Mouse (Mus musculus): ENCODE measurements around the gene Ppp1r14d.

The Ppp1r14d gene

DNA sequence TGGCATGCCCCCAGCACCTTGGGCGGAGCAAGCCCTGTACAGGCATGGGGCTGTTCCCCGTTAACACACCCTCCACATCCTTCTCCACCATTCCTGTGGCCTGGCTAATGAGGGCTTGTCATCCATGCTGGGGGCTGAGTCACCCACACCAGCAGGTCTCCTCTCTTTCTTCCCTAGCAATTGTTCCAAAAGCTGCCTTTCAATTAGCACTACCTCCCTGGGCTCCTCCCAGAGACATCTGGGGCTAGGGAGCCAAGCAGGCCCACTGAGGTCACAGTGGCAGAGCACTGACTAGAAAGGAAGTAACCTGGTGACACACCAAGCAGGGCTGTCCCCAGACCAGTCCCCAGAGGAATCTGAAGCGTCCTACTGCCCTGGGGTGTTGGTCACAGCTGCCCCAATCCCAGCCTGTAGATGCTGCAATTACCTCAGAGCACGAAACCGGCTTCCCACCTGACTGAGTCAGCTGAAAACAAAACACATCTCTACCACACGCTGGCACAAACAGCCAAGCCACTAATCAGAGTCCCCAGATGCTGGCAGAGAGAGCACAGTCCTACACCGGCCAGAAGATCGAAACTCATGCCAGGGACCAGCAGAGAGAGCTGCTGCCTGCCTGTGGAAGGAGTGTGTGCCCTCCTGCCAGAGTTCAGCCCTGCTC lies 55.6 kb downstream of the Ppp1r14d start, which contains the start of gene Gm14137:
Gene Gm14137 (plus strand): TSS at position 519 of the 661 bp plus-strand sequence.
- no peak for DNase-seq (ENCODE audit: extremely low spot score, low read depth, low spot score)

- no peak for DNase-seq (ENCODE audit: extremely low spot score, low read depth, low spot score)
These were observed 56.7 kb downstream of the Ppp1r14d start for GRCm38 (mm10) chr2:119172862-119173576.

DNA sequence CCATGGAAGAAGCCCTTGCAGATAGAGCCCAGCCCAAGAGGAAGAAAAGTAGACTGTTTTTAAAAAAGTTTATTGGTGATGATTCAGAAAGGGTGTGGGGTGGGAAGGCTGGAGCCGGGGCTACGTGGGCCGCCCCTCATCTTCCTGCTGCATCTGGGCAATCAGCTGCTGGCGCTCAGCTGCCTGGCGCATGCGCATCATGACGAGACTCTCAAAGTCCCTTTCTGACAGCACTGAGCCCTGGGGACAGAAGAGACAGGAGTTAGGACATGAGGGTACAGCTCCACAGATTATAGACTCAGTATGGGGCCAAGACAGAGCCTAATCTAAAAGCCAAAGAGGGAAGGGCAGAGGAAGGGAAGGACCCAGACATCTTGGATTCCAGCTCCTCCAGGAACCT lies 57.3 kb downstream of the Ppp1r14d start:
- no peak for DNase-seq (ENCODE audit: extremely low spot score, low read depth, low spot score)

DNA sequence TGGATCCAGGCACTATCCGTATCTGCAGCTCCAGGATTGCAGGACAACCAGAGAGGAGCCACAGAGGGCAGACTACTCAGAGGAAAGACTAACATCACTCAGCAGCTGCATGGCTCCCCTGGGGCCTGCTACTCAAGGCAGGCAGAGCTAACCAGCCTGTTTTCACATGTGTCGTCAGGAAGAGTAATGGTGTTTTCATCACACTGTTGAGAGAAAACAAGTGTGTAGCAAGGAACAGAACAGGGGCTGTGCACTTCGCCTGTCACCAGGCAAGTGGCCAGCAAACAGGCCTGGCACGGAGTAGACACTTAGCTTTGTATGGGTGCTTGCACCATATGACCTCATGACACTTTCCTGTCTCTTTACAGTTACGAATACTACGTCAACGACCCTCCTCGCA lies 58.1 kb downstream of the Ppp1r14d start:
- DNase-seq (ENCODE audit: extremely low spot score, low read depth, low spot score), result no peak

DNA sequence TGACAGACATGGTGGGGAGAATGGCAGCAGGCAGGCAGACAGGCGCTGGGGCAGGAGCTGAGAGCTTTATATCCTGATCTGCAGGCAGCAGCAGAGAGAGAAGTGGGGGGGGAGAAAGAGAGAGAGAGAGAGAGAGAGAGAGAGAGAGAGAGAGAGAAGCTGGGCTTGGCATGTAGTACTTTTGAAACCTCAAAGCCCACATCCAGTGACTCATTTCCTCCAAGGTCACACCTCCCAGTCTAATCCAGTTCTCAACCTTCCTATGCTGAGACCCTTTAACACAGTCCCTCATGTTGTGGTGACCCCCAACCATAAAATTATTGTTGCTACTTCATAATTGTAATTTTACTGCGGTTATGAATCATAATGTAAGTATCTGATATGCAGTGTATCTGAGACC lies 59.4 kb downstream of the Ppp1r14d start:
- DNase-seq (ENCODE audit: extremely low spot score, low read depth, low spot score), result no peak
